Mouse (Mus musculus): ENCODE measurements around the gene Rhox3h. TPM values are rescaled to one million over a fixed set of nuclear protein-coding genes. Genes with fewer than 3 reads are reported as not detected.
"Not testable (repeated sequence)": the region's sequence is repeated elsewhere in the genome, so short reads cannot be mapped to it uniquely, and the experiment has no call there.

The Rhox3h gene
- polyA plus RNA-seq (2021), result not detected

- CTCF ChIA-PET; H3K27me3 ChIP-seq; in situ Hi-C loops (cut with MboI; ENCODE audit: low pct_unique_long_range_greater_than_20kb); POLR2A ChIA-PET; DNase-seq (ENCODE audit: low read depth, low spot score); ATAC-seq: not testable (repeated sequence)
Measured at GRCm38 (mm10) chrX:37668664-37669063, at the start of gene Rhox3h. Gene Rhox3h, minus strand, starts transcription at chrX:37668764.

GRCm38 (mm10) chrX:37701821-37702387 lies 33.3 kb upstream of the Rhox3h start:
- no peaks in the 10 kb centered on the region for H3K27me3 ChIP-seq
- in situ Hi-C loops (cut with MboI; ENCODE audit: low pct_unique_long_range_greater_than_20kb), result no loop called here
- DNase-seq (ENCODE audit: low read depth, low spot score) (peak; percentile 7), ATAC-seq (peak; percentile 67)
- CTCF ChIA-PET, result no interaction called here
- POLR2A ChIA-PET, result no interaction called here
- TF ChIP-seq CTCF (IDR thresholded peaks at IDR 0.05), result no peak

GRCm38 (mm10) chrX:37692261-37692660 lies 23.7 kb upstream of the Rhox3h start:
- no peak for DNase-seq (ENCODE audit: low read depth, low spot score)
- TF ChIP-seq CTCF (IDR thresholded peaks at IDR 0.05), result no peak
- H3K27me3 ChIP-seq, result peaks cover 37% of the 10 kb centered on the region
- ChIA-PET CTCF (no interaction called here), POLR2A (no interaction called here)
- in situ Hi-C loops (cut with MboI; ENCODE audit: low pct_unique_long_range_greater_than_20kb), result no loop called here
- ATAC-seq, result no peak

- TF ChIP-seq CTCF (IDR thresholded peaks at IDR 0.05), result no peak
- no peak for DNase-seq (ENCODE audit: low read depth, low spot score)
- peaks cover 11% of the 10 kb centered on the region for H3K27me3 ChIP-seq
- ChIA-PET CTCF (no interaction called here), POLR2A (no interaction called here)
- no peak for ATAC-seq
- in situ Hi-C loops (cut with MboI; ENCODE audit: low pct_unique_long_range_greater_than_20kb), result no loop called here
Measured at GRCm38 (mm10) chrX:37683031-37683715, 14.6 kb upstream of the Rhox3h start.

GRCm38 (mm10) chrX:37673177-37673576 lies 4.6 kb upstream of the Rhox3h start, which contains the start of gene Rhox2h:
Gene Rhox2h, minus strand, starts transcription at chrX:37673277.
- POLR2A ChIA-PET; ATAC-seq; in situ Hi-C loops (cut with MboI; ENCODE audit: low pct_unique_long_range_greater_than_20kb); H3K27me3 ChIP-seq; DNase-seq (ENCODE audit: low read depth, low spot score); CTCF ChIA-PET: not testable (repeated sequence)

GRCm38 (mm10) chrX:37651227-37651626 lies 17.3 kb downstream of the Rhox3h start, which contains the start of gene Rhox4g:
Gene Rhox4g, minus strand, starts transcription at chrX:37651327.
- in situ Hi-C loops (cut with MboI; ENCODE audit: low pct_unique_long_range_greater_than_20kb); ATAC-seq; POLR2A ChIA-PET; CTCF ChIA-PET; H3K27me3 ChIP-seq; DNase-seq (ENCODE audit: low read depth, low spot score): not testable (repeated sequence)

- ATAC-seq; in situ Hi-C loops (cut with MboI; ENCODE audit: low pct_unique_long_range_greater_than_20kb); H3K27me3 ChIP-seq; POLR2A ChIA-PET; DNase-seq (ENCODE audit: low read depth, low spot score); CTCF ChIA-PET: not testable (repeated sequence)
Measured at GRCm38 (mm10) chrX:37643370-37643769, 25.2 kb downstream of the Rhox3h start, which contains the start of gene Rhox2g. Gene Rhox2g, minus strand, starts transcription at chrX:37643470.

- ATAC-seq; in situ Hi-C loops (cut with MboI; ENCODE audit: low pct_unique_long_range_greater_than_20kb); H3K27me3 ChIP-seq; CTCF ChIA-PET; POLR2A ChIA-PET; DNase-seq (ENCODE audit: low read depth, low spot score): not testable (repeated sequence)
Measured at GRCm38 (mm10) chrX:37628512-37628911, 40.1 kb downstream of the Rhox3h start, which contains the start of gene Rhox3g. Gene Rhox3g, minus strand, starts transcription at chrX:37628612.

Other genes with a start within 250 kb of the Rhox3h start
- gene Rhox4b, start 236.3 kb downstream of the Rhox3h start, polyA plus RNA-seq (2021), result not detected
- not detected for gene Rhox2c, start 215.1 kb downstream of the Rhox3h start, polyA plus RNA-seq (2021)
- not detected for gene Rhox3c, start 210.2 kb downstream of the Rhox3h start, polyA plus RNA-seq (2021)
- not detected for gene Rhox4c, start 188.4 kb downstream of the Rhox3h start, polyA plus RNA-seq (2021)
- not detected for gene Rhox2d, start 175.3 kb downstream of the Rhox3h start, polyA plus RNA-seq (2021)
- gene Rhox4d, start 154.4 kb downstream of the Rhox3h start, polyA plus RNA-seq (2021), result not detected
- not detected for gene Rhox2e, start 138.3 kb downstream of the Rhox3h start, polyA plus RNA-seq (2021)
- not detected for gene Rhox3e, start 126.7 kb downstream of the Rhox3h start, polyA plus RNA-seq (2021)
- gene Rhox4e, start 111.4 kb downstream of the Rhox3h start, polyA plus RNA-seq (2021), result not detected
- not detected for gene Rhox2f, start 97.4 kb downstream of the Rhox3h start, polyA plus RNA-seq (2021)
- not detected for gene Rhox3f, start 87.8 kb downstream of the Rhox3h start, polyA plus RNA-seq (2021)
- gene Rhox4f, start 61.1 kb downstream of the Rhox3h start, polyA plus RNA-seq (2021), result not detected
- not detected for gene Rhox3g, start 40.2 kb downstream of the Rhox3h start, polyA plus RNA-seq (2021)
- gene Rhox2g, start 25.3 kb downstream of the Rhox3h start, polyA plus RNA-seq (2021), result not detected
- not detected for gene Rhox4g, start 17.4 kb downstream of the Rhox3h start, polyA plus RNA-seq (2021)
- not detected for gene Rhox2h, start 4.5 kb upstream of the Rhox3h start, polyA plus RNA-seq (2021)
- gene Rhox5, start 136.1 kb upstream of the Rhox3h start, polyA plus RNA-seq (2021), result 1.9 TPM
- gene Rhox6, start 158.1 kb upstream of the Rhox3h start, polyA plus RNA-seq (2021), result not detected
- gene Rhox7a, start 162.9 kb upstream of the Rhox3h start, polyA plus RNA-seq (2021), result not detected
- gene Rhox8, start 210.2 kb upstream of the Rhox3h start, polyA plus RNA-seq (2021), result not detected
- not detected for gene Rhox7b, start 228.5 kb upstream of the Rhox3h start, polyA plus RNA-seq (2021)
- not detected for gene Rhox9, start 233.0 kb upstream of the Rhox3h start, polyA plus RNA-seq (2021)

Measured in Patski (cell line).